Mouse (Mus musculus) heart, postnatal 10 days (tissue): ENCODE measurements around the gene H2afy2. TPM values are rescaled to one million over a fixed set of nuclear protein-coding genes. Genes with fewer than 3 reads are reported as not detected.
A peak's percentile ranks its signal among the peaks of the same experiment; 100 is the strongest.

ENCODE experiments used
- DNase-seq, 2 experiments: peaks; one replicate each; pipeline ENCODE4 v3.0.0; 2021
- intact Hi-C: fragments of 180-260 bp; cut with DNase I; formaldehyde crosslinking; loops from one replicate; pipeline ENCODE4 v1.15.1; 2025
- total RNA-seq, 2 experiments: library from RNA; stranded (reverse); gene quantifications; 2 replicates each; pipeline ENCODE4 v1.2.3; 2021

The H2afy2 gene
- total RNA-seq, 2 experiments from 2014 or later, result 10.7 to 12.7 TPM

- intact Hi-C loops, result no loop called here
- DNase-seq, result peak in 1 of 2 experiments; percentile 55
Observed at GRCm38 (mm10) chr10:61734377-61734776, 49.6 kb downstream of the H2afy2 start.

- no peak for DNase-seq
- intact Hi-C loops, result no loop called here
Observed at GRCm38 (mm10) chr10:61730171-61730570, 53.8 kb downstream of the H2afy2 start.

- intact Hi-C loops, result no loop called here
Observed at GRCm38 (mm10) chr10:61729181-61729580, 54.8 kb downstream of the H2afy2 start.

GRCm38 (mm10) chr10:61723271-61723670, 60.7 kb downstream of the H2afy2 start:
- DNase-seq, result peak; percentile 42 to 56
- intact Hi-C loops, result no loop called here

More at GRCm38 (mm10) chr10:61729181-61729580, 54.8 kb downstream of the H2afy2 start:
- DNase-seq, result no peak

- intact Hi-C loops, result no loop called here
- DNase-seq, result no peak
Observed at GRCm38 (mm10) chr10:61722215-61722614, 61.7 kb downstream of the H2afy2 start.

GRCm38 (mm10) chr10:61720331-61720730, 63.6 kb downstream of the H2afy2 start:
- DNase-seq, result no peak
- intact Hi-C loops, result no loop called here

- intact Hi-C loops, result no loop called here
- no peak for DNase-seq
Observed at GRCm38 (mm10) chr10:61717406-61718296, 66.3 kb downstream of the H2afy2 start.

GRCm38 (mm10) chr10:61715996-61716864, 67.7 kb downstream of the H2afy2 start:
- DNase-seq, result peak in 1 of 2 experiments; percentile 38
- intact Hi-C loops, result loop anchor here (2.0 kb wide), 1 partner anchor 19 kb away; no protein-coding TSS in a partner anchor

- intact Hi-C loops, result loop anchor here (2.0 kb wide), 1 partner anchor 19 kb away; no protein-coding TSS in a partner anchor
- no peak for DNase-seq
Observed at GRCm38 (mm10) chr10:61715462-61715837, 68.5 kb downstream of the H2afy2 start.

- DNase-seq, result peak; percentile 76 to 78
- intact Hi-C loops, result loop anchor here (2.0 kb wide), 1 partner anchor 18 kb away; no protein-coding TSS in a partner anchor
Observed at GRCm38 (mm10) chr10:61714771-61715461, 69.0 kb downstream of the H2afy2 start, which contains the start of gene Aifm2. Gene Aifm2 (plus strand): TSS chr10:61715263.

- DNase-seq, result no peak
- intact Hi-C loops, result loop anchor here (2.0 kb wide), 1 partner anchor 17 kb away; no protein-coding TSS in a partner anchor
Observed at GRCm38 (mm10) chr10:61714146-61714545, 69.8 kb downstream of the H2afy2 start.

GRCm38 (mm10) chr10:61713601-61714000, 70.3 kb downstream of the H2afy2 start:
- intact Hi-C loops, result no loop called here
- DNase-seq, result no peak

- intact Hi-C loops, result no loop called here
- no peak for DNase-seq
Observed at GRCm38 (mm10) chr10:61706412-61707375, 77.3 kb downstream of the H2afy2 start.

GRCm38 (mm10) chr10:61704663-61705062, 79.3 kb downstream of the H2afy2 start:
- intact Hi-C loops, result no loop called here
- no peak for DNase-seq

- intact Hi-C loops, result loop anchor here (2.0 kb wide), 1 partner anchor 18 kb away; the partner anchor contains the start of gene Aifm2
- DNase-seq, result no peak
Observed at GRCm38 (mm10) chr10:61697028-61697427, 86.9 kb downstream of the H2afy2 start.

- no peak for DNase-seq
- intact Hi-C loops, result loop anchor here (2.0 kb wide), 1 partner anchor 18 kb away; the partner anchor contains the start of gene Aifm2
Observed at GRCm38 (mm10) chr10:61696560-61696823, 87.5 kb downstream of the H2afy2 start.

GRCm38 (mm10) chr10:61695703-61696559, 88.0 kb downstream of the H2afy2 start:
- no peak for DNase-seq

More at GRCm38 (mm10) chr10:61695703-61696559, 88.0 kb downstream of the H2afy2 start:
- intact Hi-C loops, result loop anchor here (2.0 kb wide), 1 partner anchor 19 kb away; the partner anchor contains the start of gene Aifm2
